Mouse (Mus musculus) kidney, adult 9 months (tissue): ENCODE data around the gene Ginm1.

Experiments used
- DNase-seq: peaks from one replicate; pipeline ENCODE4 v3.0.0; 2022

Gene Ginm1

DNA sequence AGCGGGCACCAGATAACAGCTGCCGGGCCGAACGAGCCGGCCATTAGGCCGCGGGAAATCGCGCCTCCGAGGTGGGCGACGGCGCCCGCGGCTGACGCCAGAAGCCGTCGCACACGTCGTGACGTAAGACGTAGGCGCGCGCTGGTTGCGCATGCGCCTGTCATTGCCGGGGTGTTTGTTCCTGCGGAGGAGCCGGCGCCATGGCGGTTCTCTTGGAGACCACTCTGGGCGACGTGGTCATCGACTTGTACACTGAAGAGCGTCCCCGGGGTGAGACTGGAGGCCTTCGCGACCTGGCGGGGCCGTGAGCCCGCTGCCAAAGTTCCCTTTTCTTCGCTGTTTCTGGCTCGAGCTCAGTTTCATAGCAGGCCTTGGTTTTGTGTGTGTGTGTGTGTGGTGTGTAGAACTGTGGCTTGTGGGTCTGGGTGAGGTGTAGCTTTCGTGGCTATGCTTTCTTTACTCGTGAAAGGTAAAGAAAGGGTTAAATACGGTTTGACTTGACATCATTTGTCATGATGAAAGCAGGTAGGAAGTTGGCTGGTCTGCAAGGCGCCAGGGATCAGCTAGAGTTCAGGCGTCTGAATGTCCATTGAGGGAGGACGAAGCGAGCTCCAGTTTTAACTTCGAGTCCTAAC, at the start of gene Ginm1, which contains the start of gene Ppil4:
Ginm1 (minus strand) TSS at position 74 of the 635 bp plus-strand sequence.
Ppil4 (plus strand) TSS at position 141 of the 635 bp plus-strand sequence.
- DNase-seq, result peak; percentile 90

DNA sequence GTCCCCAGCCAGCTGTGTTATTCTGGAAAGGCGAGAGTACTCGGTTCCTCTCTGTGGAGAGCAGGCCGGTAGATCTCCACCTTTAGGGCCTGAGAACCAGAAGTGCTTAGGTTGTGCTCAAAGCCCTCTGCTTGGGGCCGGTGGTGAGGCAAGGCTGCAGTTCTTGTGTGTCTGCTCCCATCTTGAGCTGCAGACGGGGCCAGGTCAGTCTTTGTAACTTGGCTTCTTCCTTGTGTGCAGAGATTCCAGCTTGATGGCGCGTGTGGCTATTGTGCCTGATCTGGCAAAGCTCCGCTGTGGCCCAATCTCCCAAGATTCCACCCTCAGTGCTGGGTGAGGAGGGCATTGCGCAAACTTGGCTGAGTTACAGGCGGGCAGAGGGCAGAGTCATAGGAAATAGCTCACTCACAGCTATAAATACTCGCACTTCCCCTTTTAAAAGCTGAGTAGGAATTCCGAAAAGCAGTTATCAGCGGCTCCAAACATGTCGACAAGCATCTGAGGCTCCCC, 49.0 kb upstream of the Ginm1 start:
- peak; percentile 75 for DNase-seq

DNA sequence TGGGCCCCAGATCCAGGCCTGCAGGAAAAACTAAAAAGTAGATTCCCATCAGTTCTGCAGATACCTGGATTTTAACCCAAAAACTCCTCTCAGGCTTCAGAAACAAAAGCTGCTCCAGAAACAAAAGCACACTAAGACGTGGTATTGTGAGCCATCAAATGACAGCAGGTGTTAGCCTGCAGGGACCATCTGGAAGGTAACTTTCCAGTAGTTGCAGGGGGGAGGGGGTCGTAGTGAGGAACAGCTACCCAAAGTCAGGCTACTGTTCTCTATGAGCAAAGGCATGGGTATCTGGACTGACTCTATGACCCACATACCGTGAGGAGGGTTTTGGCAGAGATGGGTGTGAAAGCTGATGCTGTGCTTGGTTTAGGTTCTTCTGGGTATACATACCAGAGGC, 48.2 kb upstream of the Ginm1 start:
- no peak for DNase-seq

DNA sequence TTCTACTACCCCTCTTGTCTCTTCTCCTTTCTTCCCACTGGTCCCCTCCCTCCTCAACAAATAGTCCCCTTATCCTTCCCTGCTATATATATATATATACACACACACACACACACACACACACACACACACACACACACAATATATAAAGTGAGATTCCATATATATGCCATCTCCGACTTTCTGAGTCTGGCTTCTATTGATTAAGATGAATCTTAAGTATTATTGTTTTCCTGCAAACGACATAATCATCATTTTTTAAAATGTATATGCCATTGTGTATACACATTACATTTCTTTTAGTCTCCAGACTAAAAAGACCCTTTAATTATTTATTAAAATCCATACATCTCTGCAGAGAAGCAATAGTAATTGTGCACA, 47.7 kb upstream of the Ginm1 start:
- DNase-seq, result no peak

DNA sequence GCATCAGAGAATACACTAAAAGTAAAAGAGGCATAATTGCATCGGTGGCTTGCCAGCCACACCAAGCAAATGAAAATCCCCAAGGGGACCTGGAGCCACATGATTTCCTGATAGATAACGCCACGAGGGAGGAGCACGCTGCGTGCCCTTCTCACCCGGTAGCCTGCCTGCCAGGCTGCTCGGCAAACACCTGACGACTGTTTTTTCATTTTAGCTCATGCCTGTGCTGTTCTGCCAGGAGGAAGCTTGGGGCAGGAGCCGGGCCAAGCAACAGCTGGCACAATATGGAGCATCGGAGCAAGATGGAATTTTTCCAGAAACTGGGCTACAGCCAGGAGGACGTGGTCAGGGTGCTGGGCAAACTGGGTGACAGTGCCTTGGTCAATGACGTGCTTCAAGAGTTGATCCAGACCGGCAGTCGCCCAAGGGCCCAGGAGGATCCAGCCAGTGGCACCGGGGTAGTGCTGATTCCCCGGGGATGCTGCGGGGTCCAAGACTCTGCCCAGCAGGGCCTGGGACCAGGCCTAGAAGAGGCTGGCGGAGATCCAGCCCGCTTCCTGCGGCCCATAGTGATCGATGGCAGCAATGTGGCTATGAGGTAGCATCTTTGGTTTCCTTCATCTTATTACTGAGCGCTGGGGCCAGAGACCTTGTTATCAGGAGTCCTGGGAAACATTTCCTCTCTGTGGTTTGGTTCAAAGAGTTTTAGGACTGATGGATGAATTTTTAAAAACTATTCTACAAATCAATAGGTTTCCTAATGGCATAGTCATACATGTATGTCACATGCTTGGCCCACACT, 47.1 kb upstream of the Ginm1 start:
- no peak for DNase-seq

DNA sequence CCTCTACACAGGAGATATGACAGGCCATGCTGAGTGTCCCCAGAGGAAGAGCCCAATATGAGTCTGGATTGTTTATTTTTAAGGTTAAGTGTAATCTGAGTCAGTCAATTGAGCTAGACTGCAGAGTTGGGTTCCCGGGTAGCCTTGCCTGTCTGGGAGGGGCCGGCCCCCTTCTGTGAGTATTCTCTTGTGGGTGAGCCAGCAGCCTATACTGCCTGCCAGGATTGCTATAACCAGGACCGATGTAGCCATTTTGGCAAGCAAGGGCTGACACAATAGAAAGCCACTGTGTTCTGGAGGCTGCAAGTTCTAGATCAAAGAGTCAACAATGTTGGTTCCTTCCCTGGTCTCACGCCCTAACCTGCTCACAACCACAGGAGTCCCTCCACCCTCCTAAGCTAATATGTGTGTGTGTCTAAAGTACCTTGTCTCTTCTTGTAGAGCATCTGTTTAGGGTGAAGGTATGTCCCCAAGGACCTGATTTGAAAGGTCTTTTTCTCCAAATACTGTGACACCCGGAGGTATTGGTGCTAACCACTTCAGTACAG, 46.3 kb upstream of the Ginm1 start:
- no peak for DNase-seq

DNA sequence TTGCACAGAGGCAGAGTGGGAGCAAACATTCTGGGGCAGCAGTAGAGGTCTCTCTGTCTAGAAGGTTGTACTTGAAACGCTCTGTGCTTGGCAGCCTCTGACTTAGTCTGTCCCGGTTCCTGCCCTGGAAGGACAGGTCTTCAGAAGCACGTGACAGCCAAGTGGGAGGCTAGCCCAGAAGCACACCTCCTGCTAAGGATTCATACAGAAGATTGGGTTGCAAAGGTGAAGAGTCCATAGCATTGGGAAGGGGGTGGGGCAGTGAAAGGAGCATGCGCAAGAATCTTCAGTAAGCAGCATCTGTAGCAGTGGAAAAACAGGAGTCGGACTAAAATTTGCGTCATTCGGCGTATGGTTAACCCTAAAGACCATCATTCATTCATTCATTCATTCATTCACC, 45.4 kb upstream of the Ginm1 start:
- peak; percentile 34 for DNase-seq

DNA sequence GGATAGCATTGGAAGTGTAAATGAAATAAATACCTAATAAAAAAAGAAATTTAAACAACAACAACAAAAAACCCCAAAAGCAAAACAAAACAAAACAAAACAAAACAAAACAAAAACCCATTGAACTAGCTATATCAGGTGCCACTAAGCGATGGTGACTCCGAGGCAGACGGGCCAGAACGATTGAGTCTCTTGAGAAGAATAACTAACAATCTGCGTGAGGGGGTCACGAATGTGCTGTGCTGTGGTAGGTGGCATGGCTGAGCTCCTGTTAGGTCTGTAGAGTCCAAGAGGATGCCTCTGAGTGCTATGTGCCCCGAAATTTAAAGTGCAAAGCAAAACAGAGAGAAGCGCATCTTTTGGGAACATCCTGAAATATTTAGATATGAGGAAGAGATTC, 44.8 kb upstream of the Ginm1 start:
- DNase-seq, result no peak

DNA sequence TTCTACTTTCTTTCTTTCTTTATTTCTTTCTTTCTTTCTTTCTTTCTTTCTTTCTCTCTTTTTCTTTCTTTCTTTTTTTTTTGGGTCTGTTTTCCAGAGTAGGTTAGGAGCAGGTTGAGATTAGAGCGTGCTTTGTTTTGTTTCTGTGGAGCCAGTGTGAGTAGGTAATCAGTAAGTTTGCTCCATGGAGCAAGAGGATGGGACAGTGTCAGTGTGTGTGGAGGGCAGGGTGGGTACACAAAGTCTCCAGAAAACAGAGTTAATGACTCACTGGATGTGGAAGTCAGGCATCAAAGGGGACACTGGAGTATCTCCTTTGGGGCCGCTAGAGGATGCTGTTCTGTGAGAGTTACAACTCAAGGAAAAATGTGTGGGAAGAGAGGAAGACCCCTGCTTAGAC, 44.3 kb upstream of the Ginm1 start:
- no peak for DNase-seq

DNA sequence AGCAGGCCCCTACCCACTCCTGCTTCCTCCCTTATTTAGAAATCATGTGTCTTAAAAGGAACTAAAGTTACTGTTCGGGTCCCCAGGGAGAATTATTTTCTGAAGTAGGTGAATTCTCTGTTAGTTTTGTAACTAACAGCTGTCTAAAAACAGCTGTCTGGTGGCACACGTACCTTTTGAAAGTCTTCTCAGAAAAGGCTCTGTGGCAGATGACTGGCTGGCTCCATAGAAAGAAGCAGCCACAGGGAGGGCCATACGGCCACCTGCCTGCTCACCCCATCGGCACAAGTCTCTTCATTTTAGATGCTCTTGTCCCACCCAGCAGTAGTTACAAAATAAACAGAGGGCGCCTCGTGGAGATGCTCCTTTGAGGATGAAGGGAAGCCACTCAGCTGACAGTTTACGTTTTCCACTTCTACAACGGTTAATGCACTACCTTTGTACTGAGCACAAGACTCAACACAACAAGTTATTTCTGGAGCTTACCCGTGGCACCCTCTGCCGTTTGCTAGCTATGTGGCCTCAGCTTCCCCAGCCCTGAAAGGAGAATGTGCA, 42.1 kb upstream of the Ginm1 start:
- no peak for DNase-seq

DNA sequence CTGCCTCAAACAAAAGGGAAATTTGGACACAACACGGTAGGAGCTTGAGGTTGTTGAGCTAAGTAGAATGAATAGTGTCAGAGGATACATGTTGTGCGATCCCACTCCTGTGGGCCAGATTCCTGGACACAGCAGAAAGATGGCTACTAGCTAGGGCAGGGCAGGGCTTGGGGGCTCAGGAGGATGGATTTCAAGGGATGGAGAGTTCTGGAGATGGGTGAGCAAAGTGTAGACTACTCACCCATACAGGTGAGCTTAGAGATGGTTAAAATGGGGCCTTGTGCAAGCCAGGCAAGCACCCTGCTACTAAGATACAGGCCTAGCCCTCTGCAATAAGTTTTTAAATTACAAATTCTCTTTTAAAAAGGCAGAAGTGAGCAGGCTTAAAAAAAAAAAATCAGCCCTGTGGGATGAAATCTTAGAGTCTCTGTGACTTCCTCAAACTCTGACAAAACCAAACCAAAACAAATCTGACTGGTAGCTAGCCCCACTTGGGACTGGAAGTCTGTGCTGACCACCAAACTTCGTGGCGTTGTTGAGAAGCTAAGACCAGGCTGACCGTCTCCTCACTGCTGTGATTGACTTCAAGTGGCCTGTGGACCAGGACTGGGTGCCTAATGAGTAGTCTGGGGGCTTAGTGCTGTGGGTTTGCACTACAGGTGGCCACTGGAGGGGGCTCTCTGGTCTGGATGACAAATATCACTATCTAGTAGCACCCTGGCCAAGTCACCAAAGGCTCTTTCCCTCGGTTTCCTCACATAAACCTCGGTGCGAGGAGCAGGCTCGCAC, 40.9 kb upstream of the Ginm1 start:
- no peak for DNase-seq

DNA sequence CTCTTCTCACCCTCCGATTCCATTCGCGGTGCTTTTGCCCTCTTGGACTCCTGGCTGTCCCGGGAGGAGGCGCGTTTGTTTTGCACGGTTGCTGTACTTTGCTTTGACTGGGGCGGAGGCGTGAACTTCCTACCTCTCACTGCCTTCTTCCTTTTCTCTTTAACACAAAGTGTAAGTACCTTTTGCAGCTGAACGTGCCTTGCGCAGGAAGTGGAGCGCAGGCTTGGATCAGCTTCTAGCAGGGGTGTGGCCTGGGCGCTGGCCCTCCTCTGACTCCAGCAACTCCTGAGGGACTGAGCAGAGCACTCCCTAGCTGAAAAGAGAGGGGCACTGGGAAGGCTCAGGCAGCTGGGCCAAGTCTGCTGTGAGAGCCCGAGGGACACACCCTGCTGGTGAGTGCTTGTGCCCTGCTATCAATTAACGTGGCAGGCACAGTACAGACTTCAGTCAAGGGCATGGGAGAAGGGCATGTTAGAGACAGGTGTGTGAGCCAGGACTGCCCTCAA, 39.6 kb upstream of the Ginm1 start, which contains the start of gene Zc3h12d:
Zc3h12d (plus strand) TSS at position 300 of the 506 bp plus-strand sequence.
- peak; percentile 84 for DNase-seq

DNA sequence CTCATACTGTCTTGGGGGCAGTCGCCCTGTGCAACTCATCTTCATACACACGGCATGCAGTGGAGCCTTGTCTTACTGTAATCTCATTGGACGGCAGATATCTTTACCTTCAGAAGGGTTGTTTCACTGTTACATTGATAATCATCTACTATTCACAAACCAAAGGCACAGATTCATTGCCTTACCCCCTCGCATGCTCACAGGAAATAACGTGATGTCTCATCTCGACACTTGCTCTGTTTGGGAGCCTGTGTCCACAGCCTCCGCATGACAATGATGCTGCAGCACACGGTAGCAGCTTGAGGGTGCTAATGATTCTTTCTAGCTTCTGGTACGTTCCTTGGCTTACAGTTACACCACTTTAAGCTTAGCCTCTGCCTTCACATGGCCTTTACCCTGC, 33.5 kb upstream of the Ginm1 start:
- no peak for DNase-seq

DNA sequence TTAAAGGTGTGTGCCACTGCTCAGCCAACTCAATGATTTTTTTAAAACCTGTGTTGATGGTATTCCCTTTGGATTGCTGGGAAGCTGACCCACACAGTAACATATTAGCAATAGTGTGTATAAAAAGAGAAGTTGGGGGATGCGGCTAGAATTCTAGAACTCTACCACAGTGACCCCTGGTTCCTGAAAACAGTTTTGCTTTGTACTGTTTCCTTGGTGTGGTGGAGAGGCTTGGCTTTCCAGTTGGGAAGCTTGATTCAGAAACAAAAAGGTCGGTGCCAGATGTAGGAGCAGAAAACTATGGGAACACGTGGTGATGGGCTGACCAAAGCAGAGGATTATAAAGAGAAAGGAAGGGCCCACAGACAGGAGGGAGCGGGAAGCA, 32.6 kb upstream of the Ginm1 start:
- no peak for DNase-seq

DNA sequence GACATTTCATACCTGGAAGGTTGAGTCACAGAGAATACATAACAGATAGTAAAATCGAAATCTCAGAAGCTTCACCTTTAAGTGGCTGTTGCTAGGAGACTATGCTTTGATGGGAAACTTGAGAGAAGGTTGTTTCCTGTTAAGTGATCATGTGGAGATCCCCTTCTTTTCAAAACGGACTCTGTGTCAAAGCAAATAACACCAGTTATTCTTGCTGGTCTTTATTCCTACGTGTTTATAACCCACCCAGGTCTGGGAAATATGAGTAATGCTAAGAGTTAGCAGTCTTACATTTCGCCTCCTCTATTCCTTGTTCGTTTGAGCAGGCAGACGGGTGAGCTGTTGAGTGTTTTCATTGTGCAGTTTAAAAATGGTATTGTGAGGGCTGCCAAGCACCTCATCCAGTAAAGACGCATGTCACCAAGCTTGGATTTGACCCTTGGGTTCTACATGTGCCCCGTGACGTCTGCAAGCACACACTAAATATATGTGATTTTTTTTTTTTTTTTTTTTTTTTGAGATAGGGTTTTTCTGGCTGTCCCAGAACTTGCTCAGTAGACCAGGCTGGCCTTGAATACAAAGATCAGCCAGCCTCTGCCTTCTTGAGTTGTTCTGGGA, 32.1 kb upstream of the Ginm1 start:
- DNase-seq, result no peak

DNA sequence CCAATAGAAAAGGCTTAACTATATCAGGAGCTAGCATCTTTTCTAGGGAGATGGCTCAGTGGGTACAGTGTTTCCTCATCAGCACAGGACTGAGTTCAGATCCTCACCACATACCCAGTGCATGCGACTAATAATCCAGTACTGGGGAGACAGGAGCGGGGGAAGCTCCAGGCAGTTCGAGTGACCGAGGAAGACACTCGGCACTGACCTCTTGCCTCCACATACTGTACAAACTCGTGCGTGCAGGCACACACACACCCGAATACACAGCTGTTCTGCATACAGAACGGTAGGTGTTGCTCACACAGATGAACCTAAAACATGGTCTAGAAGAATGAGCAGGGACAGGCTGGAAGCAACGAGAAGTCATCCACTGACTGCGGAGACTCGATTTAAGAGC, 29.4 kb upstream of the Ginm1 start:
- no peak for DNase-seq

DNA sequence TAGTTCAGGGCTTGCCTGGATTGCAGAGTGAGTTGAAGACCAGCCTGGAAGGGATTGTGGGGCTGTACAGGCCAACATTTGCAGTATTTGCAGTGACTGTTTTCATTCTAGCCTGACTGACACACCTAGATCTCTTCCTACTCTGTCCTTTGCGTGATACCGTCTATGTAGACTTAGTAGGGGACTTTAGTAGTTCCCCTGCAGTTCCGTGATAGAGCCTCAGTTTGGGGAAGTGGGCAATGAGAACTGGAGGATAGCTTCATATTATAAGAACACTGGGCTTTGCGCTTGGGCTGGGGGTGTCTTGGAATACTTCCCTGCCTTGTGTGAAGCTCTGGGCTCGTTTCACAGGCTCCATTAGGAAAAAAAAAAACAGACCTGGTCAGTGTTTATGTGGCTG, 27.5 kb upstream of the Ginm1 start:
- no peak for DNase-seq

DNA sequence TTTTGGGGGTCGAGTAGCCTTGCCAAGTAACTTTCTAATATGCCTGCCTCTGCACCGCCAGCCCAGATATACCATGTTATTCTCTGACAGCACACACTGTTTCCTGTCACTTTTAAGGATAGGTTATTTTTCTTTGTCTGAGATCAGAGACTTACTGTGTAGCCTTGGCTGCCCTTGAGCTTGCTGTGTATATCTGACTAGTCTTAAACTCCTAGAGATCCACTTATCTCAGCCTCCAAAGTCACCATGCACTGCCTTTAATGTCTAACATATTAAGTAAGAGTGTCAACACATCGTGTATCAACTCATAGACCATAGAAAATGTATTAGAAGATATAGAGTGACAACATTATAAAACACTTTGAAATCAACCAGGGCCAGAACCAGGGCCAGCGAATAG, 27.0 kb upstream of the Ginm1 start:
- no peak for DNase-seq

DNA sequence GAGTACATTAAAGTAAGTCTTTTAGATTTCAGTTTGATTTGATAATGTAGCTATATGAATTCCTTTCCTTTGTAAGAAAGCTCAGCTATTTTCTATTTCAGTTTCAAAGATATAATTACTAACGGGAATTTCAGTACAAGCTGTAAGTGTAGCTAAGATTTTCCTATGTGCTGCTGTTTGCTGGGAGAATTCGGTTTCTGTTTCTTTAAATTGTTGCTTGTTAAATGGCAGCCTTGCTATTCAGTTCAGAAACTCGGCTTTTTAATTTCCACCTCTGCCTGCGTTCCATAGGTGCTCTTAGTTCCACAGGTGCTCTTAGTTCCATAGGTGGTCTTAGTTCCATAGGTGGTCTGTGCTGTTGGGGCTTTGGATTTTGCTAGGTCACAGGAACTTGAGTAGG, 26.5 kb upstream of the Ginm1 start:
- DNase-seq, result no peak

DNA sequence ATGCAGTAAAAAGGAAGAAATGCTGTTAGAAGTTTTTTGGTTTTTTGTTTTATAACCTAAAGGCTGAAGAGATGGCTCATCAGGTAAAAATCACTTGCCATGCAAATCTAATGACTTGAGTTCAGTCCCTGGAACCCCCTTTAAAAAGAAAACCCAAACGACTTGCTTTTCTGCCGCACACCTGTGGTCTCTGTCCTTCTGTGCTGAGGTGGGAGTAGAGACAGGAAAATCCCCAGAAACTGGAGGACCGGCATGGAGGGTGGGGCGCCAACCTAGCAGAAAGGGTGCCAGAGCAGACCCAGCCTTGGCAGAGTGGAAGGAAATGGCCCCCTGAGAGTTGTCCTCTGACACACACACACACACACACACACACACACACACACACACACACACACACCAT, 26.1 kb upstream of the Ginm1 start:
- no peak for DNase-seq

DNA sequence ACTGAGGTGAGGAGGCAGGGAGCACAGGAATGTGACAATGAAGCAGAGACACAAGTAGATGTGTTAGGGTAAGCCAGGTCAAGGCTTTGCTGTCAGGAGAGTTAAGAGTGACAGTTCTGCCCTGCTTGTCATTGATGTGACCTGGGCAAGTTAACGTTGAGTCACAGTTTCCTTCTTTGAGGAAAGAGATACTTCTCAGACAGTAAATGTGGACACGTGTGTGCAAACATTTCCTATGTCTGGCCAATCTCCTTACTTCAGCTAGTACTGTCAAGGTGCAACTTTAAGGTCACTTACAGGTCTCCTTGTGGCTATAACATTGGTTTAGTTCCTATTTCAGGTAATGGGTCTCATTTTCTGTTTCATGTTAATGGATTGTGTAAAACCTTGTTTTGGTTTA, 23.9 kb upstream of the Ginm1 start:
- DNase-seq, result no peak

DNA sequence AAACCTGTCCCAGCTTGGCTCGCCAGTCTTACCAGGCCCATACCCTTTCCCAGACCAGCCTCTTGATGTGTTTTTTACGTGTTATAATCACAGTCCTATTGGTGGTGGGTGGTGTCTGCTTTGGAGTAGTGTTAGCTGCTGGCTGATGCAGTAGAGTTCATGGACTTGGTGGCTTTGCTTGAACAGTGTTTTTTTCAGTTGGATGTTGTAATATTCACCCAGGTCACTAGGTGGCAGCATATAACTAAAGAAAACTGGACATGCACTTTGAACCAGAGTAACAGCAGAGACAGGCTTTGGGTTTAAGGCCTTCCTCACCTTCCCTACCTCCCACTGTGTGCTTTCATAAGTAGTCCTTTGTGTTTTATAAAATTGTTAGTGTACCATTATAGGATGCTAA, 17.3 kb upstream of the Ginm1 start:
- peak; percentile 80 for DNase-seq
